Mouse (Mus musculus) G1E (cell line): ENCODE data around the gene Hmg20b. TPM values are rescaled to one million over a fixed set of nuclear protein-coding genes. Genes with fewer than 3 reads are reported as not detected.

Source experiments
- ATAC-seq: 2 replicates; pipeline ENCODE4 v1.8.0; 2016; ENCODE audit warnings: mild to moderate bottlenecking; ENCODE audit not compliant: insufficient number of reproducible peaks, poor library complexity, low FRiP score, severe bottlenecking; ENCODE audit errors: extremely low read depth
- DNase-seq: peaks from one replicate; pipeline ENCODE4 v3.0.0; 2012; ENCODE audit warnings: low spot score
- H3K27me3 ChIP-seq: 2 replicates; pipeline ENCODE4 v1.6.1; 2012; ENCODE audit warnings: mild to moderate bottlenecking, low read length, inconsistent platforms; ENCODE audit not compliant: insufficient read depth
- H3K36me3 ChIP-seq: replicated peaks from 2 replicates; pipeline ENCODE3; 2012; ENCODE audit warnings: mild to moderate bottlenecking, inconsistent platforms
- H3K4me1 ChIP-seq: 2 replicates; pipeline ENCODE4 v1.6.1; 2012; ENCODE audit warnings: low read depth, low read length, inconsistent platforms, mixed read lengths; ENCODE audit not compliant: insufficient read depth
- H3K4me3 ChIP-seq: 2 replicates; pipeline ENCODE4 v1.5.1; 2012; ENCODE audit warnings: low read depth, mild to moderate bottlenecking, inconsistent platforms, low read length, moderate library complexity, mixed read lengths
- H3K9me3 ChIP-seq: replicated peaks from 2 replicates; pipeline ENCODE4 v1.6.1; 2012; ENCODE audit warnings: inconsistent platforms
- CTCF ChIP-seq: IDR thresholded peaks from 2 replicates; pipeline ENCODE4 v1.5.1; 2012; ENCODE audit warnings: low read depth, low read length, inconsistent platforms, mixed read lengths
- GATA1 ChIP-seq: IDR thresholded peaks from 2 replicates; pipeline ENCODE4 v1.6.1; 2012; ENCODE audit warnings: borderline replicate concordance, low read length, inconsistent platforms, mixed read lengths
- GATA2 ChIP-seq: IDR thresholded peaks from 2 replicates; pipeline ENCODE4 v1.6.1; 2012; ENCODE audit warnings: low read depth, low read length, inconsistent platforms, borderline replicate concordance
- POLR2AphosphoS5 ChIP-seq: IDR thresholded peaks from 2 replicates; pipeline ENCODE4 v1.6.1; 2012; ENCODE audit warnings: low read depth, low read length, inconsistent platforms; ENCODE audit not compliant: insufficient replicate concordance
- TAL1 ChIP-seq: conservative IDR thresholded peaks from 2 replicates; pipeline ENCODE4 v1.6.1; 2012; ENCODE audit warnings: low read depth, low read length, inconsistent platforms, mixed read lengths
- polyA plus RNA-seq: library from polyadenylated mRNA; stranded (reverse); fragments of >175 nt; gene quantifications from 2 replicates; pipeline ENCODE4 v1.2.3, GENCODE M21; 2012
- total RNA-seq, 2 experiments: library from RNA; stranded (forward) in 1 of 2; stranded (reverse) in 1 of 2; fragments of 200-1000 nt in 1 of 2; fragments of >200 nt in 1 of 2; fragmentation: Nextera tagmentation in 1 of 2; gene quantifications; 2 replicates each; pipeline ENCODE4 v1.2.3; 2014 to 2017

Gene Hmg20b
- total and polyA plus RNA-seq, 3 experiments: 21.9 to 142 (median 36.7) TPM

- peaks cover 71% of the 10 kb centered on the region for H3K4me1 ChIP-seq
- TF ChIP-seq GATA2 (no peak), GATA1 (no peak), POLR2AphosphoS5 (no peak), CTCF (no peak), TAL1 (no peak)
These were observed 36.1 kb downstream of the Hmg20b start for GRCm38 (mm10) chr10:81314201-81314600.

GRCm38 (mm10) chr10:81313581-81313980, 36.7 kb downstream of the Hmg20b start:
- no peak for TF ChIP-seq POLR2AphosphoS5
- TF ChIP-seq TAL1: no peak
- no peak for TF ChIP-seq GATA2
- TF ChIP-seq CTCF: no peak
- TF ChIP-seq GATA1: no peak
- Histone ChIP-seq H3K4me1 (peaks cover 69% of the 10 kb centered on the region), H3K4me3 (no peak overlapping the region), H3K36me3 (peaks cover 100% of the 10 kb centered on the region), H3K27me3 (no peaks in the 10 kb centered on the region), H3K9me3 (no peaks in the 10 kb centered on the region)
- ATAC-seq: no peak
- no peak for DNase-seq

More at GRCm38 (mm10) chr10:81314201-81314600, 36.1 kb downstream of the Hmg20b start:
- Histone ChIP-seq H3K4me3 (no peak overlapping the region), H3K9me3 (no peaks in the 10 kb centered on the region), H3K36me3 (peaks cover 100% of the 10 kb centered on the region), H3K27me3 (no peaks in the 10 kb centered on the region)
- ATAC-seq: no peak
- DNase-seq: no peak

GRCm38 (mm10) chr10:81309571-81309970, 40.7 kb downstream of the Hmg20b start:
- no peak for DNase-seq

GRCm38 (mm10) chr10:81306837-81307682, 43.2 kb downstream of the Hmg20b start:
- peaks cover 96% of the 10 kb centered on the region for H3K36me3 ChIP-seq
- H3K4me3 ChIP-seq: no peak overlapping the region
- H3K9me3 ChIP-seq: no peaks in the 10 kb centered on the region
- H3K4me1 ChIP-seq: peaks cover 68% of the 10 kb centered on the region
- H3K27me3 ChIP-seq: no peaks in the 10 kb centered on the region
- no peak for ATAC-seq
- TF ChIP-seq GATA2: no peak
- no peak for TF ChIP-seq POLR2AphosphoS5
- no peak for TF ChIP-seq CTCF
- no peak for TF ChIP-seq GATA1
- TF ChIP-seq TAL1: no peak
- no peak for DNase-seq

More at GRCm38 (mm10) chr10:81309571-81309970, 40.7 kb downstream of the Hmg20b start:
- no peaks in the 10 kb centered on the region for H3K27me3 ChIP-seq
- H3K4me3 ChIP-seq: no peak overlapping the region
- no peaks in the 10 kb centered on the region for H3K9me3 ChIP-seq
- peaks cover 99% of the 10 kb centered on the region for H3K36me3 ChIP-seq
- ATAC-seq: no peak
- peaks cover 60% of the 10 kb centered on the region for H3K4me1 ChIP-seq
- TF ChIP-seq POLR2AphosphoS5: no peak
- TF ChIP-seq GATA2: no peak
- TF ChIP-seq GATA1: no peak
- no peak for TF ChIP-seq CTCF
- TF ChIP-seq TAL1: no peak

- H3K4me3 ChIP-seq: no peak overlapping the region
- peaks cover 96% of the 10 kb centered on the region for H3K36me3 ChIP-seq
- TF ChIP-seq GATA2 (no peak), POLR2AphosphoS5 (no peak)
- no peaks in the 10 kb centered on the region for H3K9me3 ChIP-seq
- ATAC-seq: no peak
- DNase-seq: no peak
- H3K4me1 ChIP-seq: peaks cover 73% of the 10 kb centered on the region
- H3K27me3 ChIP-seq: no peaks in the 10 kb centered on the region
These were observed 44.1 kb downstream of the Hmg20b start for GRCm38 (mm10) chr10:81306173-81306668.

- H3K4me3 ChIP-seq: no peak overlapping the region
- peaks cover 96% of the 10 kb centered on the region for H3K36me3 ChIP-seq
- peaks cover 73% of the 10 kb centered on the region for H3K4me1 ChIP-seq
- TF ChIP-seq CTCF: no peak
- no peak for TF ChIP-seq TAL1
- TF ChIP-seq GATA2: no peak
- no peak for TF ChIP-seq POLR2AphosphoS5
- TF ChIP-seq GATA1: no peak
- ATAC-seq: no peak
- no peak for DNase-seq
- no peaks in the 10 kb centered on the region for H3K9me3 ChIP-seq
- H3K27me3 ChIP-seq: no peaks in the 10 kb centered on the region
These were observed 44.6 kb downstream of the Hmg20b start for GRCm38 (mm10) chr10:81305663-81306062.
